Mouse (Mus musculus) cortical plate, adult 2 months (tissue): Measurements from ENCODE around the gene Slc35c1. TPM values are rescaled to one million over a fixed set of nuclear protein-coding genes. Genes with fewer than 3 reads are reported as not detected.

Experiments used
- H3K27ac ChIP-seq: fragments of 200-500 bp; 2 replicates; pipeline ENCODE4 v1.5.1; 2012; ENCODE audit warnings: low read length, control low read depth, inconsistent platforms; ENCODE audit not compliant: insufficient read depth
- H3K4me1 ChIP-seq: fragments of 200-500 bp; 2 replicates; pipeline ENCODE4 v1.6.1; 2011; ENCODE audit warnings: low read length; ENCODE audit not compliant: control insufficient read depth, insufficient read depth
- H3K4me3 ChIP-seq: fragments of 200-500 bp; 2 replicates; pipeline ENCODE4 v1.5.1; 2011; ENCODE audit warnings: mild to moderate bottlenecking, low read length, control low read depth; ENCODE audit not compliant: insufficient read depth
- CTCF ChIP-seq: fragments of 200-500 bp; IDR thresholded peaks from 2 replicates; pipeline ENCODE4 v1.5.1; 2011; ENCODE audit warnings: mild to moderate bottlenecking, control low read depth, low read length; ENCODE audit not compliant: insufficient read depth; ENCODE audit errors: extremely low read depth
- POLR2A ChIP-seq: fragments of 200-500 bp; IDR thresholded peaks from 2 replicates; pipeline ENCODE4 v1.6.1; 2011; ENCODE audit warnings: mild to moderate bottlenecking, low read length, control low read depth; ENCODE audit not compliant: insufficient read depth; ENCODE audit errors: extremely low read depth
- polyA plus RNA-seq: library from polyadenylated mRNA; depleted of rRNA; stranded (reverse); fragments of >200 nt; gene quantifications from 2 replicates; pipeline ENCODE4 v1.2.3, GENCODE M21; 2012

The Slc35c1 gene
- polyA plus RNA-seq, 1 experiment, result 14.2 TPM

DNA sequence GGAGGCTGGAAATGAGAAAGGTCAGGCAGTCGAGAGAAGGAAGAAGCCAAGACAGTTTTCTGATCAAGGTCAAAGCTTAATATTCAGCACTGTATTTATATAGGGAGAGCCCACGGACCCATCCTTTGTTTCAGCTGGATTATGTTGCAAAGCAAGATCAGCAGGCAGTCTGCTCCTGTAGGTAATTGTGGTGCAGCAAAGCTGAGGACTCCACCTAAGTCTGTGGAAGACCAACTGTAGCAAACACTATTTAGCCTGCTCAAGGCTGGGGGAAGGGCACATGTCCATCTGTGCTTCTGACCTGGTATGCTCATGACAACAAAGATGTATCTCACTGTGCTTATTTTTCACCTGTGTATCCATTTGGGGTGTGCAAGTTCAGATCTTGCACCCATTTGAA is 15.4 kb upstream of the Slc35c1 start:
- H3K4me1 ChIP-seq, result peaks cover 4% of the 10 kb centered on the region; the same call in 1 of the 2 replicates
- no peak for TF ChIP-seq CTCF
- no peak for TF ChIP-seq POLR2A
- no peak overlapping the region for H3K27ac ChIP-seq
- no peak overlapping the region for H3K4me3 ChIP-seq

DNA sequence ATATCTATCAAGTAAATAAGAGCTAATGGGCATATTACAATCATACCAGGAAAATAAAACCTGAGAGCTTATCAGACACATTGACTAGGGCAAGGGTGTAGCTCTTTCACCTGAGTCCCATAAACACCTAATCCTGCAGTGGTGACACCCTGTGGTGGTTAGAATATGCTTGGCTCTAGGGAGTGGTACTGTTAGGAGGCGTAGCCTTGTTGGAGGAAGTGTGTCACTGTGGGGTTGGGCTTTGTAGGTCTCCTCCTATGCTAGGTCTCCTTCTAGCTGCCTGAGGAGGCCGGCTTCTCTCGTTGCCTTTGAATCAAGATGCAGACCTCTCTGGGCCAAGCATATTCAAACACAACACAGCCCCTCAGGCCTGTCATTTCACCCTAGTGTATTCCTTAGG is 14.6 kb upstream of the Slc35c1 start:
- no peak overlapping the region for H3K27ac ChIP-seq
- H3K4me1 ChIP-seq, result peaks cover 4% of the 10 kb centered on the region; the same call in 1 of the 2 replicates
- H3K4me3 ChIP-seq, result no peak overlapping the region
- TF ChIP-seq CTCF, result no peak
- TF ChIP-seq POLR2A, result no peak

DNA sequence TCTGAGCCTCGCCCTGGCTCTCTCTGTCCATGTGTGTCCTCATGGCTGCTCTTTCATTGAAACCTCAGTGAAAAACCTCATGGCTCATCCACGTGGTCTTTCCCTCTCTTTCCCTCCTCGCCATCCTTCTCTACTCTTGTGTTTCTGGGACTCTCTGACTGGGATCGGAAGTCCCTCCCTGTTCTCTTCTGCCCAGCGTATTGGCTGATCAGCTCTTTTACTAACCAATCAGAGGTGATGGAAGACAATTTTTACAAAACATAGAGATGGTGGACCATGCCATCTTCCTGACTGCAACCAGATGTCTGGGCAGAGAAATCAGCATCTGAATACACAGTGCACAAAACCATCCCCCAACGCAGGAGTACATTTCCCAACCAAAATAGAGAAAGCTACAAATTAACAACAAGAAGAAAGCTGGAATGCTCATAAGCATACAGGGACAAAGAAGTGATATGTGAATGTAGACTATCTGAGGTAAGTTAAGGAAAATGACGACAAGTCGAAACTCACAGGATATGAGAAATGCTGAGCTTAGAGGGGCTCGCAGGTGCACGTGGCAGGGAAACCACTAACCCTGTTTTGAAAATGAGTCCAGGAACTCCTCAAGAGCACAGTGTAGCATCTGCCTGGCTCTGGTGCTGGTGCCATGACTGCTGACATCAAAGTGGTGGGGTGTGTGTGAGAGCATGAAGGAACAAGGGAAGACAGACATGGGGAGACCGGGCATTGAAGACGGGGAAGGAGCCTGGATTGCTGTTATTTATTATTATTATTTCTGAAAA is 11.7 kb upstream of the Slc35c1 start:
- no peak overlapping the region for H3K27ac ChIP-seq
- no peak for TF ChIP-seq POLR2A
- TF ChIP-seq CTCF, result no peak
- no peak overlapping the region for H3K4me3 ChIP-seq
- H3K4me1 ChIP-seq, result no peaks in the 10 kb centered on the region

DNA sequence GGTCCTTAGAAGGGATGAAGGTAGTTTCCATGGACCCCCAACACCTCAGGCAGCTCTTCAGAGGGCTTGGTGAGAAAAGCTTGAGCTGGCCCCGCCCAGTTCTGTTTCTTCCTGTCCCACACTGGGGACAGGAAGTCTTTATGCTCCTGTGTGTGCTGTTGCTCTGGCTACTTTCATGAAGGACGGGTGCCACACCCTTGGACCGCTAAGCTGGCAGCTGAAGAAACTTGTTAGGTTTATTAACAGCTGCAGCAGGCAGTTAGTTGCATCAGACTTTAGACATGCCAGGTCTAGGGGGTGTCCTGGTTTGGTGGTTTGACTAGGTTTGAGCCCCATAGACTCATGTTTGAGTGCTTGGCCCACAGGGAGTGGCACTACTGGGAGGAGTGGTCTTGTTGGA is 4.4 kb upstream of the Slc35c1 start:
- Histone ChIP-seq H3K27ac (no peak overlapping the region), H3K4me3 (no peak overlapping the region), H3K4me1 (no peaks in the 10 kb centered on the region)
- TF ChIP-seq POLR2A (no peak), CTCF (no peak)

DNA sequence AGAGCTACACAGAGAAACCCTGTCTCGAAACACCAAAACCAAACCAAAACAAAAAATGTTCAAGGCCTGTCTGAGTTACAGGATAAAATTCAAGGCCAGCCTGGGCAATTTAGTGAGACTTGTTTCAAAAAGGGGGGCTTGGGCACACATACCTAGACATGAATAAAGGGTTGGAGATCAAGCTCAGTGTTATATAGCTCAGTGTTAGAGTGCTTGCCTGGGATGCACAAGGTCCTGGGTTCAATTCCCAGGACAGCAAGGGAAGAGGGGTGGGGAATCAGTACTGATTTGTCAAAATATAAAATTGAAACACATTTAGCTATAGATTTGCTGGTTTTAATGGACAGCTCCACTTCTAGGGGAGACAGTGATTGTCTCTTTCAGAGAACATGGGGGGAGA is 877 bp upstream of the Slc35c1 start:
- no peak for TF ChIP-seq POLR2A
- TF ChIP-seq CTCF, result no peak
- Histone ChIP-seq H3K4me1 (peaks cover 11% of the 10 kb centered on the region), H3K4me3 (no peak overlapping the region), H3K27ac (no peak overlapping the region)

DNA sequence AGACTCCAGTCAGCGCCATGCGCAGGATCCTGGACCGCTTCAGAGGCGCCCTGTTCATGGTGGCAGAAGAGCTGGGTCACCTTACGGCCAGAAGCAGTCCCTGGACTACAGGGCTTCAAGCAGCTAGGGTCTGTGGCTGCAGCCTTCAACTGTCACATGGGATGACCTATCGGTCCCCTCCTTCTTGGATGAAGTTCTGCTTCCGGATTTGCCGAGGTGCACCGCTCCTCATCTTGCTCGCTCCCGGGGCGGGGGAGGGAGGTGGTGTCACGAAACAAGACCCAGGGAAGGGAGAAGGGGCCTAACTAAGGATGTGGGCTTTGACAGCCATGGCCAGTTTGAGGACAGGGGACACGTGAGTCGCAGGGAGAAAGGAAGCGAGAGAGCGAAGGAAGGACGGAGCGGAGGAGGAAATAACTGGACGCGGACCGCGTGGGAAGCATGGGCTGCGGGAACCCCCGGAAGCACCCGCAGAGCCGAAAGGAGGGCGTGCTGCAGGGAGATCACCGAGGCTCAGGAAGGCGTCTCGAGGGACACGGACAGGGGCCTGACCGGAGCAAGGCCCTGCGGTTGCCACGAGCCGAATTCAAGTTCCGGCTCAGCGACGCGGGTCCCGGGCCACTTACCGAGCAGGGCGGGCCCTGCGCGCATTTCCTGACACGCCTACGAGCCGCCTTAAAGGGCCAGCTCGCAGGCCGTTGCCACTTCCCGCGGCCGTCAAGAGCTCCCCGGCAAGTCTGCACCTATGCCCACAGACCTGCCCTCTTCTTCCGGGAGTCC is 1.0 kb downstream of the Slc35c1 start:
- H3K27ac ChIP-seq, result peak overlapping the region; percentile 31
- TF ChIP-seq CTCF (no peak), POLR2A (peak; percentile 66; the same call in 1 of the 2 replicates)

DNA sequence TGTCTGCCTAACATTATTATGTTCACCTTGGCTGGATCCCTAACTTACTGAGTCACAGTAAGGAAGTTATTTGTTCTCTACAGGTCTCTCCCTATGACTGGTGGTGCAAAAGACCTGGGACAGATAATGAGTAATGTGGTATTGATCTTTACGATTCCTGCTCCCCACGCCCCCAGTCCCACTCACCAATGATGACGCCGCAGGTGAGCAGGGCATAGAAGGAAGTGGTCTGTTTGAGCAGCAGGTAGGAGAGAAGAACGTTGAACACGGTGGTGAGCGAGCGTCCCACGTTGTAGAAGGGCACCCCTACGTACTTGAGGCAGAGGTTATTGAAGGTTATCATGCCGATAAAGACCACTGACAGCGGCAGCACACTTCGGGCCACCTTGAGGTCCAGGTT is 1.9 kb downstream of the Slc35c1 start:
- Histone ChIP-seq H3K4me3 (peak overlapping the region; percentile 76), H3K27ac (no peak overlapping the region)

More for the DNA sequence above, 1.0 kb downstream of the Slc35c1 start:
- Histone ChIP-seq H3K4me3 (peak overlapping the region; percentile 76), H3K4me1 (peaks cover 11% of the 10 kb centered on the region)

DNA sequence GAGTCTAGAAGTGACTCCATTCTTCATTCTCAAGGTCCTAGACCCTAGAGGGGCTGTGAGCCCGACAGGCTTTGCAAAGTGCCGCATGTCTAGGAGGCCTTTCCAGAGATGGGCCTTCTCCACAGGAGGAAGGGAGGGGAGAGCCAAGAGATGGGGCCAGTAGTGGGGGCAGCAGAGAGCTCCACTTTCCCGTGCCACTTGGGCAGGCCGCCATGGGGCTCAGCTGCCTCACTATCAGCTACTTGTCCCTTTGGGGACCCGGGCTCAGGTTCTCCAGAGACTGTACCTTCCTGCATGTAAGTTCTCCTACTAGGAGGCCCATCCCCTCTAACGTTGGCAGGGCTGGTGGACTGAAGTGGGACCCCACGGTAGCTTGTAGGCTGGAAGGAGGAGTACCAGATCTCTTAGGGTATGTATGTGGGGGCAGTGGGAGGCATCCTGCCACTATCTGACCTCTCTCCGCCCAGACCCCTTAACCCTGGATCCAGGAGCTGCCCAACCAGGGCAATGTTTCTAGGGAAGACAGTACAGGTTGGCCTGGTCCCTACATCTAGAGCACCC is 3.3 kb downstream of the Slc35c1 start:
- no peak for TF ChIP-seq POLR2A
- no peak for TF ChIP-seq CTCF
- peaks cover 11% of the 10 kb centered on the region for H3K4me1 ChIP-seq
- H3K4me3 ChIP-seq, result peak overlapping the region; percentile 76; the same call in 1 of the 2 replicates
- no peak overlapping the region for H3K27ac ChIP-seq

More for the DNA sequence above, 1.9 kb downstream of the Slc35c1 start:
- TF ChIP-seq POLR2A, result no peak
- TF ChIP-seq CTCF, result no peak
- peaks cover 11% of the 10 kb centered on the region for H3K4me1 ChIP-seq

DNA sequence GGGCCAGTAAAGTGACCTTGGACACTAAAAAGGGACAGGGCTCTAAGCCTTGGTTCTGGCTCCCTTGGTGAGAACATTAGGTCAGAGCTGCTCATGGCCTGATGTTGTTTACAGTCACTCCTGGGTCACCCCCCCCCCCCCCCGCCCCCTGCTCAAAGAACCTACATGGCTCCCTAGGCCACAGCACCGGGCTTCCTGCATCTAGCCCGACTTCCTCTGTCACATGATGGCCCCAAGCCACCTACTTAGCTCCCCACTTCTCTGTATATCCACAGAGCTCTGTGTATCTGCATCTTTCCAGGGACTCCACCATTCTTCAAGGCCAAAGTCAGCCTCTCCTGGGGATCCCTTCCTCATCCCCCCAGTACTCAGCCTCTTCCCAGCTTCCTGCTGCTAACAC is 4.6 kb downstream of the Slc35c1 start:
- Histone ChIP-seq H3K27ac (no peak overlapping the region), H3K4me1 (peaks cover 11% of the 10 kb centered on the region), H3K4me3 (no peak overlapping the region; the same call in 1 of the 2 replicates)
- TF ChIP-seq CTCF, result no peak
- TF ChIP-seq POLR2A, result no peak
